Mouse (Mus musculus) ES-E14 (cell line): ENCODE measurements around the gene Xrcc2.

Experiments
- CHD2 ChIP-seq: IDR thresholded peaks from 2 replicates; pipeline ENCODE4 v1.6.1; 2014; ENCODE audit warnings: mild to moderate bottlenecking, low read depth, low read length, inconsistent platforms
- HCFC1 ChIP-seq: IDR thresholded peaks from 2 replicates; pipeline ENCODE4 v1.6.1; 2012; ENCODE audit warnings: low read length, inconsistent platforms, borderline replicate concordance; ENCODE audit not compliant: insufficient read depth
- ZC3H11A ChIP-seq: IDR thresholded peaks from 2 replicates; pipeline ENCODE4 v1.6.1; 2012; ENCODE audit warnings: low read depth, mild to moderate bottlenecking, inconsistent platforms, low read length, borderline replicate concordance
- ZNF384 ChIP-seq: IDR thresholded peaks from 2 replicates; pipeline ENCODE4 v1.6.1; 2012; ENCODE audit warnings: low read depth, low read length, inconsistent platforms

- TF ChIP-seq ZNF384 (no peak), ZC3H11A (no peak), HCFC1 (no peak), CHD2 (no peak)
These were observed 42.3 kb upstream of the Xrcc2 start for GRCm38 (mm10) chr5:25747904-25748303.
